Mouse (Mus musculus): Measurements from ENCODE around the gene Gale.

DNA sequence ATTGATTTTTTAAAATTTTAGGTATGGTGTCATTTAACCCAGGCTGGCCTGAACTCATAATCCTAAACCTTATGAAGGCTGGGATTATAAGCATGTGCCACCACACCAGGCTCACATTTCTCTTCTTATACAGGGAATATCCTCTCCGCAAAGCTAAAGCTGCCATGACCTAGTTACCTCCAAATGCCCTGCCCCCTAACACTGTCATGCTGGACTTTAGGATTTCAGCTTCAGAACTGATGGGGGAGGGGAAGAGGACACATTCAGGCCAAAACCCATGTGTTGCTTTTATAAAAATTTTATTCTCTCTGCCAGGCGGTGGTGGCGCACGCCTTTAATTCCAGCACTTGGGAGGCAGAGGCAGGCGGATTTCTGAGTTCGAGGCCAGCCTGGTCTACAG lies 30.4 kb downstream of the Gale start:
- no peak for TF ChIP-seq POLR2A (IDR thresholded peaks at IDR 0.05; ENCODE audit: borderline replicate concordance, extremely low read depth, low read depth, low read length)
- no peak for TF ChIP-seq CTCF (IDR thresholded peaks at IDR 0.05; ENCODE audit: insufficient read depth, low read length)

Data from lung, adult 2 months (tissue).